Mouse (Mus musculus) gastrocnemius, adult 8-10 months (tissue): ENCODE measurements at regions not wholly inside any gene's neighbourhood (a gene's known extent, or its start where the extent isn't known, plus 50 kb on each side); places are given as distances from the start of the nearest gene placed in this dataset.

ENCODE experiments used
- DNase-seq, 2 experiments: peaks; one replicate each; pipeline ENCODE4 v3.0.0; 2022; ENCODE audit warnings: low spot score in 2 of 2

- no peak for DNase-seq
These were observed 126.7 kb downstream of the Lmo4 start for GRCm38 (mm10) chr3:144078198-144078935.

GRCm38 (mm10) chr3:144069979-144070540 is 135.0 kb downstream of the Lmo4 start:
- DNase-seq, result no peak

- no peak for DNase-seq
These were observed 138.0 kb downstream of the Lmo4 start for GRCm38 (mm10) chr3:144067016-144067415.

- no peak for DNase-seq
These were observed 146.9 kb downstream of the Lmo4 start for GRCm38 (mm10) chr3:144058106-144058505.

- DNase-seq, result no peak
These were observed 154.7 kb downstream of the Lmo4 start for GRCm38 (mm10) chr3:144050341-144050740.

- no peak for DNase-seq
These were observed 155.8 kb downstream of the Lmo4 start for GRCm38 (mm10) chr3:144049270-144049669.

- no peak for DNase-seq
These were observed 160.7 kb downstream of the Lmo4 start for GRCm38 (mm10) chr3:144044366-144044765.

GRCm38 (mm10) chr3:144041788-144042187 is 163.2 kb downstream of the Lmo4 start:
- DNase-seq, result no peak

- DNase-seq, result no peak
These were observed 165.5 kb downstream of the Lmo4 start for GRCm38 (mm10) chr3:144039498-144039897.

GRCm38 (mm10) chr3:144029611-144030010 is 175.4 kb downstream of the Lmo4 start:
- no peak for DNase-seq

GRCm38 (mm10) chr3:144029121-144029520 is 175.9 kb downstream of the Lmo4 start:
- DNase-seq, result no peak

GRCm38 (mm10) chr3:144027134-144027980 is 177.7 kb downstream of the Lmo4 start:
- no peak for DNase-seq

GRCm38 (mm10) chr3:144025451-144026125 is 179.4 kb downstream of the Lmo4 start:
- no peak for DNase-seq

GRCm38 (mm10) chr3:144024216-144024615 is 180.8 kb downstream of the Lmo4 start:
- no peak for DNase-seq

- DNase-seq, result no peak
These were observed 182.0 kb downstream of the Lmo4 start for GRCm38 (mm10) chr3:144023058-144023457.

- DNase-seq, result no peak
These were observed 183.1 kb downstream of the Lmo4 start for GRCm38 (mm10) chr3:144021969-144022368.

- no peak for DNase-seq
These were observed 184.7 kb downstream of the Lmo4 start for GRCm38 (mm10) chr3:144020189-144020940.

GRCm38 (mm10) chr3:144019293-144019692 is 185.7 kb downstream of the Lmo4 start:
- no peak for DNase-seq

GRCm38 (mm10) chr3:144018559-144018958 is 186.5 kb downstream of the Lmo4 start:
- no peak for DNase-seq

- no peak for DNase-seq
These were observed 189.8 kb downstream of the Lmo4 start for GRCm38 (mm10) chr3:144015236-144015635.
